Mouse (Mus musculus) hindbrain, embryonic 13.5 days (tissue): ENCODE results near the gene Baz2a. TPM values are rescaled to one million over a fixed set of nuclear protein-coding genes. Genes with fewer than 3 reads are reported as not detected.
A peak's percentile ranks its signal among the peaks of the same experiment; 100 is the strongest.
"Not testable (repeated sequence)": the region's sequence is repeated elsewhere in the genome, so short reads cannot be mapped to it uniquely, and the experiment has no call there.

Experiments used
- ATAC-seq: fragments of 200-750 bp; cut with Nextera tagmentation; 2 replicates; pipeline ENCODE4 v1.8.0; 2017; ENCODE audit warnings: moderate TSS enrichment; ENCODE audit not compliant: low FRiP score
- H3K27ac ChIP-seq: fragments of 300-500 bp; sonication (generic); 2 replicates; pipeline ENCODE4 v1.5.1; 2015; ENCODE audit warnings: inconsistent platforms, mild to moderate bottlenecking, moderate library complexity
- H3K27me3 ChIP-seq: fragments of 300-500 bp; sonication (generic); 2 replicates; pipeline ENCODE4 v1.6.1; 2015; ENCODE audit warnings: mild to moderate bottlenecking, inconsistent platforms
- H3K36me3 ChIP-seq: fragments of 300-500 bp; sonication (generic); 2 replicates; pipeline ENCODE4 v1.6.1; 2015; ENCODE audit warnings: mild to moderate bottlenecking, inconsistent platforms
- H3K4me1 ChIP-seq: fragments of 300-500 bp; sonication (generic); replicated peaks from 2 replicates; pipeline ENCODE4 v1.6.1; 2015; ENCODE audit warnings: inconsistent platforms
- H3K4me2 ChIP-seq: fragments of 300-500 bp; sonication (generic); 2 replicates; pipeline ENCODE4 v1.6.1; 2015; ENCODE audit warnings: inconsistent platforms, mild to moderate bottlenecking, moderate library complexity
- H3K4me3 ChIP-seq: fragments of 300-500 bp; sonication (generic); 2 replicates; pipeline ENCODE4 v1.5.1; 2015; ENCODE audit warnings: mild to moderate bottlenecking, inconsistent platforms
- H3K9ac ChIP-seq: fragments of 300-500 bp; sonication (generic); 2 replicates; pipeline ENCODE4 v1.6.1; 2015; ENCODE audit warnings: mild to moderate bottlenecking, inconsistent platforms
- H3K9me3 ChIP-seq: fragments of 300-500 bp; sonication (generic); 2 replicates; pipeline ENCODE4 v1.6.1; 2016; ENCODE audit warnings: inconsistent platforms
- whole genome bisulfite sequencing: fragments of 180-500 bp; shearing (Covaris S2); methylation state at CpG from one replicate; pipeline ENCODE4 v1.1.7; 2015; 5-methylcytosine and 5-hydroxymethylcytosine counted together
- polyA plus RNA-seq: library from polyadenylated mRNA; unstranded; fragments of >200 nt; fragmentation: Nextera tagmentation; extraction: Ambion mirVana; gene quantifications from 2 replicates; pipeline ENCODE4 v1.2.1, GENCODE M21; 2015

Gene Baz2a
- polyA plus RNA-seq, 1 experiment from 2014 or later: 13.4 TPM

DNA sequence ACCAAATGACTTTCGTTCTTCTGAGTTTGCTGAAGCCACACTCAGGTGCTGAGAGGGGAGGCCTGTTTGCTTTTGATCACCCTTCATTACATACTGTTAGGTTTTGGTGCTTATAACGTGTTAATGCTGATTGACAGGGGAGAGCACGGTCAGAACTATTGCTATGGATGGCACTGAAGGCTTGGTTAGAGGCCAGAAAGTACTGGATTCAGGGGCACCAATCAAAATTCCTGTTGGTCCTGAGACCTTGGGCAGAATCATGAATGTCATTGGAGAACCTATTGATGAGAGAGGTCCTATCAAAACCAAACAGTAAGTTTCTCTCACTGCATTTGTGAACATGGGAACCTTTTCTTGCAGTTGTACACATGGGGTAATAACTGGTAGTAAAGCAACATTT is 7.2 kb upstream of the Baz2a start:
- peaks cover 45% of the 10 kb centered on the region for H3K36me3 ChIP-seq
- H3K4me1 ChIP-seq: peaks cover 30% of the 10 kb centered on the region
- peak overlapping the region; percentile 95 for H3K4me3 ChIP-seq
- no peaks in the 10 kb centered on the region for H3K27me3 ChIP-seq
- peak overlapping the region; percentile 99 for H3K9ac ChIP-seq
- ATAC-seq: no peak
- H3K9me3 ChIP-seq: no peaks in the 10 kb centered on the region
- H3K27ac ChIP-seq: peak overlapping the region; percentile 93
- WGBS: 6% methylated on average over 3 of the region's 3 CpGs
- peak overlapping the region; percentile 95 for H3K4me2 ChIP-seq

GRCm38 (mm10) chr10:128086391-128086790 is 5.0 kb upstream of the Baz2a start:
- Histone ChIP-seq H3K27me3 (no peaks in the 10 kb centered on the region), H3K36me3 (peaks cover 62% of the 10 kb centered on the region), H3K27ac (no peak overlapping the region), H3K4me1 (peaks cover 39% of the 10 kb centered on the region), H3K4me2 (no peak overlapping the region), H3K9ac (no peak overlapping the region), H3K9me3 (no peaks in the 10 kb centered on the region), H3K4me3 (no peak overlapping the region)
- ATAC-seq: no peak
- WGBS: 76% methylated on average over 6 of the region's 6 CpGs

GRCm38 (mm10) chr10:128087216-128087615 is 4.2 kb upstream of the Baz2a start:
- not testable (repeated sequence) for H3K4me3 ChIP-seq, H3K27me3 ChIP-seq, H3K4me2 ChIP-seq, ATAC-seq, H3K9me3 ChIP-seq, H3K9ac ChIP-seq, H3K27ac ChIP-seq
- peaks cover 39% of the 10 kb centered on the region for H3K4me1 ChIP-seq
- 73% methylated on average over 2 of the region's 2 CpGs for WGBS
- H3K36me3 ChIP-seq: peaks cover 62% of the 10 kb centered on the region

- Histone ChIP-seq H3K36me3 (peaks cover 62% of the 10 kb centered on the region), H3K9me3 (no peaks in the 10 kb centered on the region), H3K27me3 (no peaks in the 10 kb centered on the region), H3K27ac (no peak overlapping the region), H3K4me2 (no peak overlapping the region), H3K4me3 (no peak overlapping the region), H3K9ac (no peak overlapping the region), H3K4me1 (peaks cover 39% of the 10 kb centered on the region)
- no peak for ATAC-seq
- 94% methylated on average over 5 of the region's 5 CpGs for WGBS
Observed at GRCm38 (mm10) chr10:128088181-128088580, 3.2 kb upstream of the Baz2a start.

GRCm38 (mm10) chr10:128089842-128090241 is 1.5 kb upstream of the Baz2a start:
- H3K27me3 ChIP-seq: no peaks in the 10 kb centered on the region
- no peak overlapping the region for H3K4me2 ChIP-seq
- no peak overlapping the region for H3K9ac ChIP-seq
- H3K36me3 ChIP-seq: peaks cover 60% of the 10 kb centered on the region
- 81% methylated on average over 5 of the region's 5 CpGs for WGBS
- no peak overlapping the region for H3K4me3 ChIP-seq
- ATAC-seq: no peak
- H3K27ac ChIP-seq: no peak overlapping the region
- no peaks in the 10 kb centered on the region for H3K9me3 ChIP-seq
- H3K4me1 ChIP-seq: peaks cover 49% of the 10 kb centered on the region

- peaks cover 43% of the 10 kb centered on the region for H3K4me1 ChIP-seq
- H3K4me2 ChIP-seq: peak overlapping the region; percentile 87
- no peaks in the 10 kb centered on the region for H3K9me3 ChIP-seq
- H3K4me3 ChIP-seq: peak overlapping the region; percentile 82
- 9% methylated on average over 14 of the region's 14 CpGs for WGBS
- H3K9ac ChIP-seq: peak overlapping the region; percentile 95; the same call in 1 of the 2 replicates
- peaks cover 49% of the 10 kb centered on the region for H3K36me3 ChIP-seq
- H3K27me3 ChIP-seq: no peaks in the 10 kb centered on the region
- ATAC-seq: peak; percentile 40
- H3K27ac ChIP-seq: peak overlapping the region; percentile 92; the same call in 1 of the 2 replicates
Observed at GRCm38 (mm10) chr10:128090651-128091563, 470 bp upstream of the Baz2a start.

DNA sequence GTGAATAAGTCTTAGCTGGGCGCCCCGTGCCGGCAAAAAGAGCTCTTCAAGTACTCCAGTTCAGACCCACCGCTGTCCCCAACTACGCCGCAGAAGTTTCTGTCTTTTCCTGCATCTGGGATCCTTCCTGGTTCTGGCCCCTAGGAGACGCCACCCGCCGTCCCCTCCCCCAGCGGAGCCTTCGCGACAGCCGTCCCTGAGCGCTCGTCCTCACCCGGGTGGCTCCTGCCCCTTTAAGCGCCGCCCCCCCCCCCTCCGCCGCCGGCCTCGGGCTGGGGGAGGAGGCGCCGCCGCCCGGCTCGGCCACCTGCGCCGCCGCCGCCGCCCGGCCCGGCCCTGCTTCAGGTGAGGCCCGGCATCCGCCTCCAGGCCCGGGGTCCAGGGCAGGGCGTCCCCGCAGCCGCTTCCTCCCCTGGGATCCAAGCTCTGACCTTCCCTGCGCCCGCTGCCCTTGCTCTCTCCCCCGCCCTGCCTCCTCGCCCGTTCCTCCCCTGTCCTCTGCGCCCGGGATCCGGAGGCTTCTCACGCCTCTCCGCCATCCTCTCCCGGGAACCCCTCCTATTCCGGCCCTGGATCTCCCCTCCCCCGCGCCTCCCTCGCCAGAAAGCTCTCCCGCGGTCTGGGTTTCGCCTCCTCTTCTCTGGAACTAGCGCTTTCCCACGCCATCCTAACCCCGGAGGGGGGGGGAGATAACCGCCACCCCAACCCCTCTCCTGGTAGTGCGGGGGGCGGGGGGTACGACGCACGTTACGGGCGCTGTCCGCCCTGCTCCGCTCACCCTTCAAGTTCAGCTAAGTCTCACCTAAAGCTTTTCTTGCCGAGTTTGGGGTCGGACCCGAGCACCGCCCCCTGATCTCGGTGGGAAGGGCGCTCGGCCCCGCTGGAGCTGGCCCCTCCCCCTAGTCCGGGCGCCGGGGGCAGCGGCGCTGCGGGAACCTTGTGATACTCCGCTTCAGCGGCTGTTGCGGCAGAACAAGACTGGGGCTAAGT is 1.4 kb downstream of the Baz2a start:
- peak overlapping the region; percentile 92 for H3K27ac ChIP-seq
- peaks cover 31% of the 10 kb centered on the region for H3K36me3 ChIP-seq
- peak overlapping the region; percentile 95 for H3K9ac ChIP-seq
- H3K9me3 ChIP-seq: no peaks in the 10 kb centered on the region
- no peaks in the 10 kb centered on the region for H3K27me3 ChIP-seq
- peaks cover 44% of the 10 kb centered on the region for H3K4me1 ChIP-seq
- H3K4me2 ChIP-seq: peak overlapping the region; percentile 87
- under 1% methylated on average over 78 of the region's 88 CpGs for WGBS
- ATAC-seq: peak; percentile 40
- H3K4me3 ChIP-seq: peak overlapping the region; percentile 82

DNA sequence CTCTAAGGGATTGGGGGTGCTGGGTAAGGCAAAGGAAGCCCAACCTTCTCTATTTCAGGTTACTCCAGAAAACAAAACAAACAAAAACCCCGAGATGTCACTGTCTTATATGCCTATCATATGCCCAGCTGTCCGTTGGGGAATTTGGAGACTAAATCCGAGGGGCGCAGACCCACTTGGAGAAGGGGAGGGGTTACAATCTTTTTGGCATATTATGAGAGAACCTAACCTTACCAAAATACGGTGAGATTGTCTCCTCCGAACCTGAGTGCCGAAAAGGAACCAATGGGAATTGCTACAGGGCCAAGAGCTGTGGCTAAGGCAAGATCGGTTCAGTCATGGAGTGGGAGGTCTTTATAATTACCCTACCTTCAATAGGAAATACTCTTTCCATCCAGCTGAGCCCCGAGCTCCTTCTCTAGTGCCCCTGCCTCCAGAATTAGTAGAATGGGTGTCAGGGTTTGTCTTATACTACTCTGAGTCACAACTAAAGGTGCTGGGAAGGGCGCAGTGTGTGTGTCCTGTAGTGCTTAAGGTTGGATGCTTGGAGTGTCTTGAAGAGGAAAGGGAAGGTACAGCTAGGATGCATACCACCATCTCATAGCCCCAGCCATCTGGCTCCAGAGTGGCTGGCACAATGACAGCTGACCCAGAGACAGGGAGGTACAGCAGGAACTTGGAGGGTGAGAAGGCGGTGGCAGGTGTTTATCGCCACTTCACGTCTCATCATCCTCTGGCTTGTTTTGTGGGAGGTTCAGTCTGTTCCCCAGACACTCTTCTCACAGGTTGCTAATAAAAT is 2.3 kb downstream of the Baz2a start:
- Histone ChIP-seq H3K36me3 (peaks cover 22% of the 10 kb centered on the region), H3K4me1 (peaks cover 53% of the 10 kb centered on the region), H3K9ac (peak overlapping the region; percentile 95), H3K9me3 (no peaks in the 10 kb centered on the region), H3K4me2 (peak overlapping the region; percentile 87), H3K4me3 (peak overlapping the region; percentile 82), H3K27ac (peak overlapping the region; percentile 92), H3K27me3 (no peaks in the 10 kb centered on the region)
- 23% methylated on average over 13 of the region's 13 CpGs for WGBS
- no peak for ATAC-seq

GRCm38 (mm10) chr10:128094340-128094968 is 3.1 kb downstream of the Baz2a start:
- peaks cover 14% of the 10 kb centered on the region for H3K36me3 ChIP-seq
- 12% methylated on average over 19 of the region's 19 CpGs for WGBS
- no peak for ATAC-seq
- peaks cover 57% of the 10 kb centered on the region for H3K4me1 ChIP-seq
- no peaks in the 10 kb centered on the region for H3K27me3 ChIP-seq
- peak overlapping the region; percentile 82 for H3K4me3 ChIP-seq
- peak overlapping the region; percentile 92; the same call in 1 of the 2 replicates for H3K27ac ChIP-seq
- H3K4me2 ChIP-seq: peak overlapping the region; percentile 87
- H3K9ac ChIP-seq: peak overlapping the region; percentile 56
- no peaks in the 10 kb centered on the region for H3K9me3 ChIP-seq

- ATAC-seq: no peak
- no peaks in the 10 kb centered on the region for H3K27me3 ChIP-seq
- peak overlapping the region; percentile 56; the same call in 1 of the 2 replicates for H3K9ac ChIP-seq
- no peaks in the 10 kb centered on the region for H3K9me3 ChIP-seq
- peaks cover 7% of the 10 kb centered on the region for H3K36me3 ChIP-seq
- H3K4me2 ChIP-seq: peak overlapping the region; percentile 87
- WGBS: 34% methylated on average over 9 of the region's 9 CpGs
- H3K4me1 ChIP-seq: peaks cover 57% of the 10 kb centered on the region
- H3K4me3 ChIP-seq: no peak overlapping the region; the same call in 1 of the 2 replicates
- no peak overlapping the region for H3K27ac ChIP-seq
Observed at GRCm38 (mm10) chr10:128095003-128095636, 3.7 kb downstream of the Baz2a start.

- ATAC-seq: no peak
- H3K4me3 ChIP-seq: peak overlapping the region; percentile 99
- WGBS: 20% methylated on average over 4 of the region's 4 CpGs
- no peaks in the 10 kb centered on the region for H3K27me3 ChIP-seq
- no peaks in the 10 kb centered on the region for H3K36me3 ChIP-seq
- 0 out of 2 replicates have a peak overlapping the region, but pooled peaks have one; percentile 15 for H3K4me2 ChIP-seq
- H3K9me3 ChIP-seq: no peaks in the 10 kb centered on the region
- H3K9ac ChIP-seq: no peak overlapping the region
- no peak overlapping the region for H3K27ac ChIP-seq
- H3K4me1 ChIP-seq: peaks cover 49% of the 10 kb centered on the region
Observed at GRCm38 (mm10) chr10:128096313-128096692, 4.9 kb downstream of the Baz2a start.
